Mouse (Mus musculus) gastrocnemius, postnatal 4 days (tissue): ENCODE measurements at regions not wholly inside any gene's neighbourhood (a gene's known extent, or its start where the extent isn't known, plus 50 kb on each side); places are given as distances from the start of the nearest gene placed in this dataset.
"Not testable (repeated sequence)": the region's sequence is repeated elsewhere in the genome, so short reads cannot be mapped to it uniquely, and the experiment has no call there.

ENCODE experiments used
- DNase-seq, 2 experiments: peaks; one replicate each; pipeline ENCODE4 v3.0.0; 2021 to 2022; ENCODE audit warnings: low spot score in 2 of 2, mixed read lengths in 2 of 2

DNA sequence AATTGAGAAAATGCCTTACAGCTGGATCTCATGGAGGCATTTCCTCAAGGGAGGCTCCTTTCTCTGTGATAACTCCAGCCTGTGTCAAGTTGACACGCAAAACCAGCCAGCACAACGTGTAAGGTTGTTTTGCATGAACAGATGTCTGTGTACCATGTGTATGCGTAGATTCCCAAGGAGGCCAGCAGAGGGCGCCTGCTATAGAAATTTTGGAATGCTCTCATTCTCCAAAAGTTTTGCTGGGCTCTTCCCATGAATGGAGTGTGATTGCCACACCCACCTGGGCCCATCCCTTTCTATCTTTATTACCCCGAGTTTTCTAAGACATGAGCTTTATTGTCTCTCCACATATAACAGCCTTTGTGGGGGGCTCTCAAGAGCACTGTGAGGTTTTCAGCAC, 275.4 kb downstream of the Diras2 start:
- no peak for DNase-seq

DNA sequence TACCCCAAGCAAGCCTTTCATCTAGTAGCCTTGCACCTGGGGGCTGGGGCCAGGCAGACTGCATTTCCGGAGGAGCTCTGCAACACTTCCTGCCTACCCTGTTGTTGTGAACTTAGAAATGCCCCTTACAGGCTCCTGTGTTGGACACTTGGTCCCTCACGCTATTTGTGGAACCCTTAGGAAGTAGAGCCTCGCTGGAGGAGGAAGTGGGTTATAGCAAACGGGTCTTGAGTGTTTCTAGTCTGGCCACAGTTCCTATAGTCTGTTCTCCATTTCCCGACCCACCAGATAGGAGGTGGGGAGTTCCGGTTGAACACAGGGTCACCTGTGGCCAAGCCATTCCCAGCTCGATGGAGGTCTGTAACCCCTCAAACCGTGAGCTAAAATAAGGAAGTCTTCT, 272.7 kb downstream of the Diras2 start:
- DNase-seq: no peak

DNA sequence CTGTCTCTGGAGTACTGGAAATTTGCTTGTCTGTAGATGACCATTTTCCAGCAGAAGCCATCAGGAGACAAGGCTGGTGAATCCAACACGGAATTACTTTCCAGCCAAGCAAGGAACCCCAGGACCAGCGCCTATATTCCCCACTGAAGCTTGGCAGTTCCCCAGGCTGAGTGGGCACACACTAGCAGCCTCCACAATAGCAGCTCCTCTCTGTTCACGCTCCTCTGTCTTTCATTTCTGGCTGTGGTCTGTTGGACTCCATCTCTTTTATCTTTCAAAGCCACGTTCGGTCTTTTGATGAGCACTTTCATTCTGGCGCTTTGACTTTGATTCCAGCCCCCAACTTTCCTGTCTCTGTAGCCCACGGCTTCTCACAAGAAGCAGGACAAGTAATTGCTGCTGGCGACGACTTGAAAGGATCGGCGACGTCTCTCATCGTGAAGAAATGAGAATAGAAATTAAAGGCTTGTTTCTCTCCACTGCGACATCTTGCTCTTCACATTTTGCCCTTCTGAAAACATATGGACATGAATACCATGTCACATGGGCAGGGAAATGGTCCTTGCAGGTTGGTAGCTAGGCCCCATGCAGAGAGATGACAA, 268.0 kb downstream of the Diras2 start:
- DNase-seq: no peak

DNA sequence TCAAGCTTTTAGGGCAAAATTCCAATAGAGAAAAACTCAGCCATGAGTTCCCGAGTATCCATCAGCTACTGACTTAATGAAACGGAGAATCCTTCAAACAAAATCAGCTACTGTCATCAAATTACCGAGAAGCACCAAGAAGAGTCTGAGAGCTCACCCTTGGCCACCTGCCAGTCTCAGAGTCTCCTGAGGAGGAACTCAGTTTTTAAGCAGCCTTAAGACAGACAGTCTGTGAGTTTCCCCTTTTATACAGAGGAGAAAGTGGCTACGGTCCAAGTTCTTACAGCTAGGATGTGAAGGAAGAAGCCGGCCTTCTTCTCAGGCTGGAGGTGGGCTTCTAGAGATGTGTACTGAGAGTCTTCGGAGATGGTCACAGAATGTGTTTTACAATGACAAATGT, 262.8 kb downstream of the Diras2 start:
- DNase-seq: no peak

DNA sequence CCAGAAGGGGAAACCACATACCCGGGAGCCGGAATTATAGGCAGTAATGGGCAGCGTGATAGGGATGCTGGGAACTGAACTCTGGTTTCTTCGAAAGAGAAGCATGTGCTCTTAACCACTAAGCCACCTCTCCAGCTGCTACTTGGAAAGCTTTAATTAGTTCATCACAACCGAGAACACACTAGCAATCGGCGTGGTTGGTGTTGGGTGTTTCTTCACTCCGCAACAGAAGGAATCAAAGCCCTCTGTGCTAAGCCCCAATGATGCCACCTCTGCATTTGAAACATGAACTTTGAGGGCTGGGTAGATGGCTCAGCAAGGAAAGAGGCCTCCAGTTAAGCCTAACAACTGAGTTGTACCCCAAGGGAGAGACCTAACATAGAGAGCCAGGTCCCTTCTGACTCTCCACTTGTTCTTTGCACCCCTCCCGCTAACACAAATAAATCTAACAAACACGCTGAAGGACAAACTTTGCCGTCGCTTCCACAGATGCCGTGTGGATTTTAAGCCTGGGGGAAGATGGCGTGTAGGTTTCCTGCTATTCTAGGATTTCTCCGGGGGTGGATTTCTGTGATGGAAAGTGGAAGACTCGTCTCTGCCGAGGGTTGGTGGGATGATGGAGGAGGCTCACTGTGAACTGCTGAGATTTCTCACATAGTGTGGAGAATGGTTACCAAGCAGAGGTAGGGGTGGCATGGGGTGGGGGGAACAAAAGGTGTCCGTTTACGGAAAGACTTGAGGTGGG, 257.4 kb downstream of the Diras2 start:
- DNase-seq: no peak

DNA sequence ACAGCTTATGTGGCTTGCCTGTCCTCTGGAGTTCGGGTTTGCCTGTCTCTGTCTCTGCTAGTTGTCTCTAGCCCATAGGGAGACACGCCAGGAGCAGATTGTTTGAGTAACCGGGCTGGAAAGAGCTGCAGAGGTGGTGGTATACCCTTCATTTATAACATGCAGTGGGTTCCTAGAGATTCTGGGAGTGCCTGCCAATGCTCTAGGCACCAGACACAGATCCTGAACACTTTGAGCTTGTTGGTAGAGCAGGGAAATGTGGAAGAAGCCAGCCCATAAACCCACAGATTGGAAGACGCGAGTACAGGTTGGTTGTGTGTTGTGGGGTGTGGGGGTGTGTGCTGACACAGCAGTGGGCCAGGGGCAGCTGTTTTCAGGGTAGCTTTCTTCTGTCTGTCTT, 255.9 kb downstream of the Diras2 start:
- DNase-seq: no peak

DNA sequence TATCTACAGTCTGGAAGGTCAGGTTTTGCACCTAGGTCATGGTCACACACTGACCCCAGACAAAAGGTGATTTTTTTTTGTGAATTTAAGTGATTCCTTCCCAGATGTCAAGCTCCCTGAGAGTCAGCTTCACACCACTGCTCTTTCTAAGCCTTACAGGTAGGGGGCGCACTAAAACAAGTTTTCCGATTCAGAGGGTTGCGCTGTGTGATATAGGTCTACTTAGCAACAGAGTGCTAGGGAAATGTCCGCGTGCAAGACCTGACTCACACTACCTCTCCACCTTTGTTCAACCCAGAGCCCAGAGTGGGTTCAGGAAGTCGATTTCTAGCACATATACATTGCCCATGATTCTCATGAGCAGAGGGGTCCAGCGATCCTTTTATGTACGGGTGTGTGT, 255.4 kb downstream of the Diras2 start:
- peak in 1 of 2 experiments; percentile 30 for DNase-seq

DNA sequence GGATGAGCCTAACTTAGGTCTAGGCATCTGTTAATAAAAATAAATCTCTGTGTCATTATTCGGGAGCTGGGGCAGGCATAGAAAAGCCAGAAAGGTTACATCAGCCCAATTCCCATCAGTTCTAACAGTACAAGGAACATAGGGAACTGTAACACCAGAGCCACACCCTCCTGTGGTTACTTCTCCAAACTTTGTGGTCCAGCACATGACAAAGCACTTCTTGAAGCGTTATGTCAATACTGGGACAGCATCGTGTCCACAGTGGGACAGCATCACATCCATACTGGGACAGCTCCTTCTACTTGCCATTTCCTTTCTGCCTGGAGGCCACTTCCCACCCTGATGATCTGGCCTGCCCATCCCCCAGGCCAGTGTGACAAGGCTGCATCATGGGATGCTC, 253.9 kb downstream of the Diras2 start:
- no peak for DNase-seq

DNA sequence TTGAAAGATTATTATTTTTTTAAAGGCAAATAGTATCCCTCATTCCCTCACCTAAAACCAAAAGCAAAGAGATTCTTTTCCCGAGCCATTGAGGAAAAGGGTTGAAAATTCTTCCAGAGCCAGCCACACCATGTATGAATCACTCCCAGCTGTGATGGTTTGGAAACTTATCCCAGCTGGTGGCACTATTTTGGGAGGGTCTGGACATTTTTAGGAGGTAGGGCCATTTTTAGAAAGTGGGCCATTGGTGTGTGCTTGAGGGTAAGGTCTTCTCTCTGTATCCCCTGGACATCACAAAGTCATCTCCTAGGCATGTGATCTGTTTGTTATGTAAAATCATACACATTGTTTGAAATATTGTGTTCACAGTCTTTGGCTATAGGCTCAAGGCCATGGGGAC, 252.2 kb downstream of the Diras2 start:
- DNase-seq: no peak

DNA sequence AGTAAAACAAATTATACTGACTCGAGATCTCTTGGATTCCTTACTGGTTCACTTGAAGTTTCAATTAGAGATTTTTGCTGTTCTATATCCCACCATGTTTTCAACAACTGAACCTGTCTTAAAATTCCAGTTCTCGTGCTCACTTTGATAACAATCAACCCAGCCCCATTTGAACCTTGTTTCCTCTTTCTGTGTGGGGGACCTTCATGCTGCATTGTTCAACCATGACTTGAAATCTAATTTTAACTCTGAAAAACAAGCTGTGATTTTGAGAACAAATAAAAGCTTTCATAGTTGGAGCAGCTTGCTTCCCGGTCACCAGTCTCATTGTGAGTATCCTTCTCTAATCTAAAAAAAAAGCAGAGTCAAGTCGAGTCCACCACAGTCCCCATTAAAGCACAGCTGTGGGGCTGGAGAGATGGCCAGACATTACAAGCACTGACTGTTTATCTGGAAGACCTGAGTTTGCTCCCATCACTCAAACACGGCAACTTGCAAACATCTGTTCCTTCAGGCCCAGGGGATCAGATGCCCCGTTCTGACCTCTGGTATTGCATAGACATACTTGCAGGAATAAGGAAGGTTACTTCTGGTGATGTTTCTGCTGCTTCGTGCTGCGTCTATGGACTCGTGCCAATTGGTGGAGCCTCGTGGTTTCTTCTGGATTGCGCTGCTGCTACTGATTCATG, 251.7 kb downstream of the Diras2 start:
- DNase-seq: no peak

DNA sequence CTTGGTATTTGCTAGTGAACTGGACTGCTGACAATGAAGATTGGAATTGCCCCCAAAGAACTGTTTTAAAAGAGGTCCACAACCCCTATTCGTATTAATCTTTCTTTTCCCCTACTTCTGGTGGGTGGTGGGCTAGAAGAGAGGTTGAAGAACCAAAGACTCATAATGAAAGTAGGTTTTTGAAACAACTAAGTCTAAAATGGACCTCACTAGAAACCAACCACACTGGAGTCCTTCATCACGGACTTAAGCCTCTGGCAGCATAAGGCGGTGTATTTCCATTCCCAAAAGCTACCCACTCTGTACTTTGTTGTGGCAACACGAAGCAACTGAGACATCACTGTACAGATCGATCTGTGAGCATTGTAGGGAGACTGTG, 251.1 kb downstream of the Diras2 start:
- no peak for DNase-seq

DNA sequence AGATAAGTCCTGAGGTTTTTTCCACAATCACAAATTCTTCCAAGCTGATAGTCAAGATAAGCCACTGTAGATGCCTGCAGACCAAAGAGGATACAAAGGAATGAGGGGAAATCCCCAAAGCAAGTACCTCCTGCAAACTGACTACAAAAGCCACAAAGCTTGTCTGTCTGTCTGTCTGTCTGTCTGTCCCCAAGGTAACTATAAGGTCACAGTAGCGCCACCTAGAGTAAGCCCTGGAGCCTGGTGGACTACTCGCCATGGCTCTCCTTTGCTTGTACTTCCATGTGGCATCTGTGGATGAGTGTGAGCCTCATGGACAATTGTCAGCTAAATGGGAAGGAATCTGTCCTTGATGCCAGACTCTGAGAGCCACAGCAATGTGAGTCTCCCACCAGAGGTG, 249.8 kb downstream of the Diras2 start:
- no peak for DNase-seq

DNA sequence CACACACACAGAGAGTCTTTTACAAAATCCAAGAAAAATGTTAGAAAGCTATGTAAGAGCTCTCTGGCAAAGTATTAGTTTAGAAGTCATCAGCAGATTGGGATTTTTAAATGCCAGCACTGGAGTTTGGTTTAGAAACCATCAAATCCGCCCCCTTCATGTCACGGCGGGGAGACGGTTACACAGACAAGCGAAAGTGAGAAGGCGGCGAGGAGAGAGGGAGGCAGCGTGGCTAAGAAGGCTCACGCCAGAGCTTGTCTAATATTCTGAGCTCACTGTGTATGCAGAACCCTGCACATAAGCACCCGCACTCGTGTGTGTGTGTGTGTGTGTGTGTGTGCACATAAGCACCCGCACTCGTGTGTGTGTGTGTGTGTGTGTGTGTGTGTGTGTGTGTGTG, 248.6 kb downstream of the Diras2 start:
- DNase-seq: no peak

DNA sequence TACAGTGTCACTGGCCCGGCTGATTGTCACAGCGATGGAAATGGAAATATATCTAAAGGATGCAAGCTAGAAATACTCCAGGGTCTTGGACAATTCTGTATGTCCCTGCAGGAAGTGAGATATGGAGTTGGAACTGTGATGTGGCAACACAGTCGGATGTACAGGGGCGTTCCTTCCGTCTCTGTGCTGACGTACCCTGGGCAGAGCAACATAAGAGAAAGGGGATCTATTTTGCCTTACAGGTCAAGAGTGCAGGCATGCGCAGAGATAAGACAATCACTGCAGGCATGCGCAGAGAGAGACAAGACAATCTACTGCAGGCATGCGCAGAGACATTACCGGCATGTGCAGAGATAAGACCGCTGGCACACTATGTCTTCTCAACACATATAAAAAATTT, 247.6 kb downstream of the Diras2 start:
- DNase-seq: peak in 1 of 2 experiments; percentile 5

DNA sequence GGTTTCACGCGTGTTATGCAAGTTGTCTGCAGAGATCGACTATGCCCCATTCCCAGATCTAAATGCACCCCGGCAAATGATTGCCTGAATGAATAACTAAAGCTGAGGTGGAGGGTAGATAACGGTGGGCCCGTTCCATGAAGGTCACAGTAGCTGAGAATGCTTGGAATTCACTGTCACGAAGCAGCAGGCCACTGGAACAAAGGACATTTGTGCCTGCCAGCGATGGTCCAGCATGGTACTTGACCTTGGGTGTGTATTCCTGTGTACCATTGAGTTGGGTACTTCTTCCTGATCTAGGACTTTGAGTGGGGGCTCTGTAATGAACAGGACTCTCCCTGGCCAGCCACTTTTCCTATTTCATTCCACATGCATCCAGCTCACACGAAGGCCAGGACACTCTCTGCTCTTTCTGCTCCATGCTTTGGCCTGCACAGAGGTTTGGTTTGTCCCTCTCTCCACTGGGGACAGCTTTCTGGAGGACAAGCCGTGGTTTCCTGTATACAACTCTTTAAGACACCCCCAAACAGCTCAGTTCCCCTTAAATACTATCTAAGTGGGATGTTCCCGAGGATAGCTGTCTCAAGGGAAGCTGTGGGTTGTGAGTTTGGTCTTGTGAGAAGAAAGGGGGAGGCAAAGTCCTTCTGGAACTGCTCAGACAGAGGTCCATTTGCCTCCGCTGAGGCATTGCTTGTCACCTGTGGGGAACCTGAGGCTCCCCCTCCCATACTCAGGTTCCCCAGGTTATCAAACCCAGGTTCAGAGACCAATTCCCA, 246.9 kb downstream of the Diras2 start:
- no peak for DNase-seq

DNA sequence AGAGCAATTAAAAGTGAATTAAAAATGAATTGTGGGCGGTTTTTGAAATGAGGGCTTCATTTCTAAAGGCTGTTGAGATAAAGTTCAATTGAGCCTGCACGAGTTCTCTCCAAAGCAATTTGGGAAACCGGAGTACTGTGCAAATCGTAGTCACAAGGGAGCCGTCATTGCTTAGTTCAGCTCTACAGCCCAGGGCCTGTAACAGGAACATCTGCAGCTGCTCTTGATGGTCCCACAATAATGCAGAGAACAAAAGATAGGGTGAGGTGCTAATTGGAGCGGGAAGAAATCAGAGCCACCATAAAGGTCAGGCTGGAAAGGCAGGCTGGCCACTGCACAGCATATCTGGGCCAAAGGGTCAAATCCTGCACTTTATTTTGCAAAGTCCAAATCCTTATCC, 242.7 kb downstream of the Diras2 start:
- no peak for DNase-seq

DNA sequence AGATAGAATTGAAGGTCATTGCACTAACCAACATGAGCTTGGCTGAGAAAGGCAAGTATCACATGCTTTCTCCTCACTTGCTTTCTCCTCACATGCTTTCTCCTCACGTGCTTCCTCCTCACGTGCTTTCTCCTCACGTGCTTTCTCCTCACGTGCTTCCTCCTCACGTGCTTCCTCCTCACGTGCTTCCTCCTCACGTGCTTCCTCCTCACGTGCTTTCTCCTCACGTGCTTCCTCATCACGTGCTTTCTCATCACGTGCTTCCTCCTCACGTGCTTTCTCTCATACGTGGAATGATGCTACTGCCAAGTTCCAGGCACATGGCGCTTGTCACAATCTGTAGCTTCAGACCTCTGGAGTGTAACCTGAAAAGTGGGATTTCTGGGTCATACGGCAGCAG, 235.2 kb downstream of the Diras2 start:
- DNase-seq: no peak

DNA sequence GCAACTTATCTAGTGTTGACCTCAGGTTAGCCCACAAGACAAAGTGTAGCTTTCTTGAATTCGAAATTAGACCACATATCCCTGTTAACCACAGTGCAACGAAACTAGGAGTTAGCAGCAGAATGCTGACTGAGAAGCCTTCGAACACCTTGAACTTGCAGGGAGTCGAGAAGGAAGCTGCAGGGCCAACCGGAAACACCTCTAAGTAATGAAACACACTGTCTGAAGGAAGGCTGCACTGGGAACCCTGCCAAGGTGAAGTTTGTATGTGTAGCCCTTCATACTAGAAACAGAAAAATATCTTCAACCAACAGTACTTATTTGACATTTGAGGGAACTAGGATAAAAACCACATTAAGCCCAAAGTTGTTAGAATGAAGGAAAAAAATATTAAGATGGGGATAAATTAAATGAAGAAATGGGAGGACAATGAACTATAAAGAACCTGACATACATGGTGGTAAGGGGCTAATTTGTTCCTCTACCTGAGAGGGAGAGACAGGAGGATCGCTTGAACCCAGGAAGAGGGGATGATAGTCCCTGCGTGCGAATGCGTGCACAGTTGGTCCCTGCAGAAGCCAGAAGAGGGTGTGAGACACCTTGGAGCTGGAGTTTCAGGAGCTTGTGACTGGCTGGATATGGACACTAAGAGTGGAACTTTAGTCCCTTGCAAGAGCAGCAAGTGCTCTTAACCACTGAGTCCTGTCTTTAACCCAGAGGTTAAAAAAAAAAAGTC, 234.4 kb downstream of the Diras2 start:
- DNase-seq: no peak

DNA sequence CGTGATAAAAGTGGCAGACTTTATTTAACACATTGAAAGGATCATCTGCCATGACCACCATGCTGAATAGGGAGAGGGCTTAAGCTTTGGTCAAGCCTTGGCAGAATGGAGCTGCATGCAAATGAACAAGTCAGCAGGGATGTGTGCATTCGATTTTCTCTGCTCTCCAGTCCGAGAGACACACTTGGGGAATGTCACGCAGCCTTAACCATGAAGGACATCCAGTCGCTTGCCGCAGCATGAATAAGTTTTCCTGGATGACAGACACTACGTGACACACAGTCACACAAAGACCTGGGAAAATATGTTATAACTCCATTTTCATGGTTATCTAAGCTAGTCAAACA, 233.8 kb downstream of the Diras2 start:
- no peak for DNase-seq

DNA sequence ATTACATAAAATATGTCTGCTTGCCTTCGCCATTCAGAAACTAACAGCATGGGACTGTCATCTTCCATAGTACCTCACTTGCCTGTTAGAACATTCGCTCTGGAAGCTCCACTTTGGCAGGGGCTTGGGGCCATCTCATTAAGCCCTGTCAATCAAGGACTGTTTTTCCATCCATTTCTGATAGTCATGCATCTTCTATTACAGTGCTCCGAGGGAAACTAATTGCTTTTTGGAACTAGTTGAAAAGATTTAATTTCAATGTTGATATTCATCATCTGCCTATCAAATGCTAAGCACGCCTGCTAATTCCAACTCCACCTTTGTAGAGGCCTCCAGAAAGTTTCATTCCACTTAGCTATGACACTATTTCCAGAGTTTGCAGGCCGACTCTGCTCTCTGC, 232.7 kb downstream of the Diras2 start:
- no peak for DNase-seq

DNA sequence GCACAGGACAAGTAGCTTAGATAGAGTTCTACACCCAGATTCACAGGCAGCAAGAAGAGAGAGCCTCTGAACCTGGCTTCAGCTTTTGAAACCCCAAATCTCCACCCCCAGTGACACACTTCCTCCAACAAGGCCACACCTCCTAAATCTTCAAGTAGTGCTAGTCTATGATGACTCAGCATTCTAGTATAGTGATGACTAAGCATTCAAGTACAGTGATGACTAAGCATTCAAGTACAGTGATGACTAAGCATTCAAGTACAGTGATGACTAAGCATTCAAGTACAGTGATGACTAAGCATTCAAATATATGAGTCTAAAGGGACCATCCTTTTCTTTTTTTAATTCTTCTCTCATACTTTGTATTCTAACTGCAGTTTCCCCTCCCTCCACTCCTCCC, 225.8 kb downstream of the Diras2 start:
- not testable (repeated sequence) for DNase-seq
